Mouse (Mus musculus) CH12F3 (cell line): ENCODE measurements around the gene Catsperb.
"Not testable (repeated sequence)": the region's sequence is repeated elsewhere in the genome, so short reads cannot be mapped to it uniquely, and the experiment has no call there.

Source experiments
- in situ Hi-C: fragments of 300-500 bp; cut with MboI; formaldehyde crosslinking; loops from 2 replicates; pipeline ENCODE4 v1.14.3; 2020; ENCODE audit warnings: low sequenced_read_pairs

The Catsperb gene

GRCm38 (mm10) chr12:101404353-101404752 lies at the start of gene Catsperb:
Gene Catsperb, plus strand, starts transcription at chr12:101404653.
- in situ Hi-C loops: not testable (repeated sequence)

DNA sequence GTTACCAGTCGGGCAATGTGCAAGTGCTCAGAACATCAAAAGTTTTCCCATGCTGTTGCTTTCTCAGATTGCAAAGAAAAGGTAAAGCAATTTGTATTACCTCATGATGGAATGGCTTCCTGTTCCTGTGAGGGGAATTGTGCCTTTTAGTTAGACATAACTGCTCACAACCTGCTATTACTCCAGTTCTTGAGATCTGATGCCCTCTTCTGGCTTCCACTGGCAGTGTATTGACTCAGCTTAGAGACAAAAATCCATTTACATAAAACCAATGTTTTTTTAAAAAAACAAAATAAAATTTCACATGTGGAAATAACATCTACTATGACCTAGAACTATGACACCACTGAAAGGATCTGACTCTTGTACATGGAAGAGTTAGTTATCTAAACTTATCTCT lies 43.0 kb upstream of the Catsperb start:
- in situ Hi-C loops: loop anchor here (25.0 kb wide), 1 partner anchor 424 kb away; no protein-coding TSS in a partner anchor

DNA sequence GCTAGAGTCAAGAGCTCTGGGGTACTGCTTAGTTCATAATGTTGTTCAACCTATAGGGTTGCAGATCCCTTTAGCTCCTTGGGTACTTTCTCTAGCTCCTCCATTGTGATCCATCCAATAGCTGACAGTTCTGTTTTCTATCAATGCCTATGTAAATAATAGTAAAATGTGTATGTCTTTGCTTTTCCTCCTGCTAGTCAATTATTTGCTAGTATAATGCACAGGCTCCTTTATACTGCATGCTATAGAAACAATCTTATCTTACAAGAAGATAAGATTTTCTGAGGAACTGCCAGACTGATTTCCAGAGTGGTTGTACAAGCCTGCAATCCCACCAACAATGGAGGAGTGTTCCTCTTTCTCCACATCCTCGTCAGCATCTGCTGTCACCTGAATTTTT lies 23.0 kb upstream of the Catsperb start:
- in situ Hi-C loops: not testable (repeated sequence)

DNA sequence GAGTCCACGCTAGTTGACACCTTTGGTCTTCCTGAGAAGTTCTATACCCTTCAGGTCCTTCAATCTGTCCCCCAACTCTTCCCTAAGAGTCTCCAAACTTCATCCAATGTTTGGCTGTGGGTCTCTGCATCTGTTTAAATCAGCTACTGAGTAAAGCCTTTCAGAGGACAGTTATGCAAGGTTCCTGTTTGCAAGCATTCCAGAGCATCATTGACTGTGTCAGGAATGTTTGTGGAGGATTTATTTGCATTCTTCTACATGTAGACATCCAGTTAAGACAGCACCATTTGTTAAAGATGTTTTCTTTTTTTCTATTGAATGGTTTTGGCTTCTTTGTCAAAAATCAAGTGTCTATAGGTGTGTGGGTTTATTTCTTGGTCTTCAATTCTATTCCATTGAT lies 21.7 kb downstream of the Catsperb start:
- in situ Hi-C loops: no loop called here

- in situ Hi-C loops: no loop called here
Observed at GRCm38 (mm10) chr12:101462051-101462450, 57.6 kb downstream of the Catsperb start.

GRCm38 (mm10) chr12:101483571-101483970 lies 79.1 kb downstream of the Catsperb start:
- in situ Hi-C loops: no loop called here

GRCm38 (mm10) chr12:101511326-101511725 lies 106.9 kb downstream of the Catsperb start:
- in situ Hi-C loops: not testable (repeated sequence)

GRCm38 (mm10) chr12:101606622-101607021 lies 202.2 kb downstream of the Catsperb start:
- in situ Hi-C loops: not testable (repeated sequence)

DNA sequence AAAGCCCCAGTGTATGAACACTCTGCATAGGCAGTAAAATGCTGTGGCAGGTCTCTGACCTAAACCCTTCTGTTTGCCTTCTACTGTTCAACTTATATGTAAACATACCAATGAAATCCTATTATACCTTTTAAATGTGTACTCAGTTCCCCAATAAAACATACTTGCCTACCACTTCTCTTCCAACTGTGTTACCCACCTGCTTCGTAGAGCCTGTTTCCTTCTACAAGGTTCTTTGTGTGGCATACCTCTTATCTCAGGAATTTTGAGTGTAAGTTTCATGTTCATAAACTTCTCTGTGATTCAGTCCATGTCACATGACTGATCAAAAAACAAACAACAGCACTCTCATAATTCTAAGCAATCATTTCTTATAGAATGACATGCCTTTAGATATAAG lies 228.7 kb downstream of the Catsperb start:
- in situ Hi-C loops: no loop called here

GRCm38 (mm10) chr12:101667502-101667901 lies 263.0 kb downstream of the Catsperb start:
- in situ Hi-C loops: no loop called here
